Mouse (Mus musculus): Measurements from ENCODE around the gene Sgsm1.

- TF ChIP-seq POLR2A (IDR thresholded peaks at IDR 0.05; ENCODE audit: low read depth, low read length) (no peak), CTCF (IDR thresholded peaks at IDR 0.05; ENCODE audit: extremely low read depth, insufficient read depth, insufficient read length, insufficient replicate concordance) (no peak)
Measured at GRCm38 (mm10) chr5:113193762-113194161, 116.8 kb downstream of the Sgsm1 start.
